Mouse (Mus musculus) mature B cell (primary cell): ENCODE data around the gene Morn4.
"Not testable (repeated sequence)": the region's sequence is repeated elsewhere in the genome, so short reads cannot be mapped to it uniquely, and the experiment has no call there.

Experiments
- in situ Hi-C: fragments of 300-500 bp; cut with MboI; formaldehyde crosslinking; loops from 2 replicates; pipeline ENCODE4 v1.14.3; 2019

The Morn4 gene

DNA sequence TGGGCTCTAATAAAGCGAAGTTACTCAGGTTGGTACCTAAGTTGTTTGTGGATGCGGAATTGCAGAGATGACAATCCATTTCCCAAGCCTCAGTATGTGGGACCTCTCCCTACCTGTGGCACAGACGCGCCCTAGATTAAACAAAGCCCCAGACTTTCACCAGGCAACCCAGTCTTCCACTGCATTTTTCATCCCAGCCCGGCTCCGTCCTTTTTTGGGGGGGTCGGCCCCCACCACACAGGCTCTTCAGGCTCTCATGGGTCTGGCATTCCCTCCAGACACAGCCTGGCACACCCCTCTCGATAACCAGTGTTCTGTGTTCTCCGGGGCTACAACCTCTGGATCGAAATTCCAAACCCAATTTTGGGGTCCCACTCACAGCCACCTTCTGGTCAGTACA is 467 bp downstream of the Morn4 start:
- in situ Hi-C loops: no loop called here

DNA sequence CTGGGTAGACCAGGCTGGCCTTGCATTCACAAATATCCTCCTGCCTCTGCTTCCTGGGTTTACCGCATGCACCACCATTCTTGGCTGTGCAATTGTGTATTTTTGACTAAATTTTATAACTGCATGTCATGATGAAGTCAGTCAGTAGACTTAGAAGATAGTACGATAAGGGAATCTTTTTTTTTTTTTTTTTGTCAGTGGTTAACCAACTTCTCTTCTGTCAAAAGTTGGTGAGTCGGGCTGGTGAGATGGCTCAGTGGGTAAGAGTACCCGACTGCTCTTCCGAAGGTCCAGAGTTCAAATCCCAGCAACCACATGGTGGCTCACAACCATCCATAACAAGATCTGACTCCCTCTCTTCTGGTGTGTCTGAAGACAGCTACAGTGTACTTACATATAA is 4.5 kb downstream of the Morn4 start:
- in situ Hi-C loops: not testable (repeated sequence)

DNA sequence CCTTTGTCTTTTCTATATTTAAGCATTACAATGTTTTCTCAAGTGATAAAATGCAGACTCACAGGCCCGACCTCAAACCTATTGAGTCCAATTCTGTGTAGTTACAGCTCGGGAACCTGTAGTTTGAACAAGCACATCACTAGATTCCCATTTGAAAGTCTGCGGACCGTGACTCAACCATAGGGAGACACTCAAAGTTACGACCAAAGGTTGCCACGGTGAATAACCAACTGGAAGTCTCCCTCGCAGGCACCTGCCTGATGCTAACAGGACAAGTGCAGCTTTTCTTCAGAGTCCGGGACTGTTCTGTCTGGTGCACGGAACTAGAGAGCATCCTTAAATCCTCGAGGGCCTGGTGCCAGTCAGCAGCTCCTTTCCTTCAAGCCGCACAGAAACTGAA is 5.7 kb downstream of the Morn4 start:
- in situ Hi-C loops: no loop called here

DNA sequence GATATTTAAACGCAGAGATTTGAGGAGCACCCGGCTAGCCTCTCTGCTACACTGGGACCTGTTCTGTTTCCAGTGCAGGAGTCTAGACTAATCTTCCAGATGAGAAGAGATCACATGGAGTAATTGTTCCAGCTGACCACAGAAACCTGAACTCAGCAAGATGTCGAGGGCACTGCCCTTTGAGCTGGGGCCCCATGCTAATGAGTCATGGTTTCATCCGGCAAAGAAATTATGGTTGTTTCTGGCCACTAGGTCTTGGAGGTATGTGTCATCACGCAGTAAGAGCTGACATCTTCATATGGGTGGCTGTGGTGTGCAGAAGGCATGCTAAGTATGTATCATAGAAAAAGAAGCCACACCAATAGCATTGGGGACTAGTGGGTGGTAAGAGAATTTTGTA is 6.2 kb downstream of the Morn4 start:
- in situ Hi-C loops: no loop called here

DNA sequence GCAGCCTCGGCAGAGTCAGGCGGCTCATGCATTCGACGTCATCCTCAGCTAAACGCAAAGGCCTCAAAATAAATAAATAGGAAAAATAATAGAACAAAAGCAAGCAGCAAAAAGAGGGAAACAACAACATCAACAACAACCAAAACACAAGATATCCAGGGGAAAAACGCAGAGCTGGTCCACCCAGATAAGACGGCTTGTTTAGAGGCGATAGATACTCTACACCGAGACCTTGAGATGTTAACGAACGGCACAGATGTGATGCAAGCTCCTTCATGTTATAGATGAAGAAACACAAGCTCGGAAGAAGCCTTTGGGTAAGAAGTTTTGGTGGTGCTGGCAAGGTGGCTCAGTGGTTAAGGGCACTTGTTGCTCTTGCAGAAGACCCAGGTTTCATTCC is 7.2 kb downstream of the Morn4 start:
- in situ Hi-C loops: no loop called here

DNA sequence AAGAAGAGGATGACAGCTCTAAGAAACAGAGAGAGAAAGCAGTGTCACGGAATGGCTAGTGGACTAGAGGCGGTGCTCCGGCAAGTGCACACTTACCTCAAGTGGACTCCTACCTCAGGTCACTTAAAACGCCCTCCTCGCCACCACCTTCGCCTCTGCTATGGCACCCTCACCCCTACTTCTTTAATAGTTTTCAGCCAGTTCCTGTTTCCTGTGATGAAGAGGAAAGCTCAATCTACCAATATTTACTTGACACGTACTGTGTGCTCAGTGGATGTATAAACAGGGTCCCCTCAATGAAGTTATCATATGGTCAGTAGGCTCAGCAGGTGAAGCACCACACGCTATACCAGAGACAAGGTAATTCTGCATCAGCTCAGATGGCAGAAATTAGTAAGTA is 7.6 kb downstream of the Morn4 start:
- in situ Hi-C loops: no loop called here

DNA sequence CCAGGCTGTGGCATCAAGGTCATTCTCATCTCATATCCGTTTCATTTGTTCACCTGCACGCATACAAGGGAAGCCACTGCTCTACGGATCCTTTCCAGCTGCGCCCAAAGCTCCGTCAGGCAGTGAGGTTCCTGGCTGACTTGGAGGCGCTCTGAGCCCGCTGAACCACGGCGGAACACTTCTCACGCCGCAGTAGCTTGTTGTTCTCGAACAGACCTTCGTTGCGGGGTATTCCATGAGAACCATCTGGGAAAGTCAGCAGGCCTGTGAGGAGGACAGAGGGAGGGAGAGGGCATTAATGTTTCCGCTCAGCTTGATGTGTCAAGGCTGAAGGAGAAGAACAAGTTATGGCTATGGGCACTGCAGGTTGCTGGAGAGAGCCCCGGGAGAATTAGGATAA is 10.2 kb downstream of the Morn4 start:
- in situ Hi-C loops: no loop called here

DNA sequence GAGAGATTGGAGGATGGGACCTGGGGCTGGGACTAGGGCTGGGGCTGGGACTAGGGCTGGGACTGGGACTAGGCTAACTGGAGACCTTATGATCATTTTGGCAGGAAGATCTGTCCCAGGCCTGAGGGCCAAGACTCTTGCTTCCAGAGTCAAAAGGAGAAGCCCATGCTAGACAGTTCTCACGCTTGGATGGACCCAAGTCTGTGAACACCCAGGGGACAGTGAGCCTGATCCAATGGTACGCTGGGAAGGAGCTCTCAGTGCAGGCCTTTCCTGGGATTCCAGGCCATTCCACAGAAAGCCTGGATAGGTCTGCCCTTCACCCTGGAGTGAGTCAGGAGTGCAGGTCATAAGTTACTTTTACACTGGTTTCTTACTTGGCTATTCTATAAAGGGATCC is 11.1 kb downstream of the Morn4 start:
- in situ Hi-C loops: no loop called here

DNA sequence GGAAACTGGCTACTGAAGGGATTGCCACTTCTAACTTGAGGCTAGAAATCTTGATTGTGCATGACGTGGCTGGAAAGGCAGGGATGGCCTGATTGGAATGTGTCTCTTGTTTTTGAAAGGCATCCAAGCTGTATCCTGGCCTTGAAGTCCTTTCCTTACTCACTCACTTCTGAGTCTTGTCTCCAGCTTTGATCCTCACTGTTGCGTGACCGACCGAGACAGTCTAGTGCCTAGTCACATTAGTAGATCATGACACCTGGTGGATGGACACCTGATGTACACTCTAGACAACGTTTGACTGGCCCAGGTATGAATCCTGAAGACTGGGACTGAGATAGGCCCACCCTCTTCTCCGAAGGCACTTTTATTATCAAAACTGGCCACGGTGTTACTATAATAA is 13.4 kb downstream of the Morn4 start:
- in situ Hi-C loops: no loop called here

DNA sequence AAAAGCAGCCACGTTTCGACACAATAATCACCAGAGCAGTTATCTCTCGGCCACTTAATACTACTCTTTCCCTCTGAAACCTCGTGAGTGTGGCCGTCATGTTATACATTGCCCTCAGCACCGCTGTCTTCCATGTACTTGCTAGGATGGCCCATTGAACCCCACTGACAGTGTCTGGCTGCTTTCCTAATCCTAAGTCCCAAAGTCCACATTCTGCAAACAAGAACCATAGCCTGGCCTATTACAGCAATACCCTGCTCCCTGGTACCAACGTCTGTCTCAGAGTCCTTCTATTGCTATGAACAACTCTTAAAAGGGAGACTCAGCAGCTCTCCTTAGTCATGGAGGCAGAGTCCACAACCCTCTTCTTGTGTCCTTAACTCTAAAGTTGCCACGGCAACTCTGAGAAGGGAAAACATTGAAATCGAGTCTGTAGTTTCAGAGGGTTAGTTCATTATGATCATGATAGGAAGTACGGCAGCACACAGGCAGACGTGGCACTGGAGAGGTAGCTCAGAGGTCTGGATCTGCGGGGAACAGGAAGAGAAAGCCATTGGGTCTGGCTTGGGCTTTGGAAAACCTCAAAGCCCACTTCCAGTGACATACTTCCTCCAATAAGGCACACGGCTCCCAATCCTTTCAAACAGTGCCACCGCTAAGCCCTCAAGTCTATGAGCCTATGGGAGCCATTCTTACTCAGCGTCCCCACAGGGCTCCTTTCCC is 14.1 kb downstream of the Morn4 start:
- in situ Hi-C loops: no loop called here

DNA sequence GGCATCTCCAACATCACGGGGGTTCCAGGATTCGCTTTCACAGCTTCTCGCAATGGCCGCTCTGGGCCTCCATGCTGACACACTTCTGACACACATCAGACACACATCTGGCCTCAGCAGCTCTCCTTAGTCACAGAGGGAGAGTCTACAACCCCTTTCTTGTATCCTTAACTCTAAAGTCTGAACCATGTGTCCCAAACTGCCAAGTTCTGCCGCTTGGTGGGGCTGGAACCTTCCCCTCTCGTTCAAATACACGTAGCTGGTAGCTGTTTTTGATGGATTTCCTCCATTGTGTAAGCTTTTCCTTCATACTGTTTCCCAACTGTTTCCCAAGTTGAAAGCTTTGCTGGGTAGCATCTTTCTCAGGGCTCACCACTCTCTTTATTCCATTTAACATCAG is 14.9 kb downstream of the Morn4 start:
- in situ Hi-C loops: no loop called here

DNA sequence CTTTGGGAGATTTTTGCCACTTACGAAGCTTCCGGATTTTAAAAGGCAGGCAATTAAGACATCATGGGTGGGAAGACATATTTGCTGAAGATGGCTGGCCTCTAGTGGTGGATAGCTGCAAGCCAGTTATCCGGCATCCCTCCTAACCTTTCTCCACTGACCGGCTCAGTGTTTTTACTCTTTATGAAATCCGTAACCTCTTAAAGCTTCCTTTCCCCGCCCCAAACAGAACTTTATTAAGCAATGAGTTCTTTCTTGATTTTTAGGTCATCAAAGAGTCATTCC is 17.0 kb downstream of the Morn4 start:
- in situ Hi-C loops: no loop called here

DNA sequence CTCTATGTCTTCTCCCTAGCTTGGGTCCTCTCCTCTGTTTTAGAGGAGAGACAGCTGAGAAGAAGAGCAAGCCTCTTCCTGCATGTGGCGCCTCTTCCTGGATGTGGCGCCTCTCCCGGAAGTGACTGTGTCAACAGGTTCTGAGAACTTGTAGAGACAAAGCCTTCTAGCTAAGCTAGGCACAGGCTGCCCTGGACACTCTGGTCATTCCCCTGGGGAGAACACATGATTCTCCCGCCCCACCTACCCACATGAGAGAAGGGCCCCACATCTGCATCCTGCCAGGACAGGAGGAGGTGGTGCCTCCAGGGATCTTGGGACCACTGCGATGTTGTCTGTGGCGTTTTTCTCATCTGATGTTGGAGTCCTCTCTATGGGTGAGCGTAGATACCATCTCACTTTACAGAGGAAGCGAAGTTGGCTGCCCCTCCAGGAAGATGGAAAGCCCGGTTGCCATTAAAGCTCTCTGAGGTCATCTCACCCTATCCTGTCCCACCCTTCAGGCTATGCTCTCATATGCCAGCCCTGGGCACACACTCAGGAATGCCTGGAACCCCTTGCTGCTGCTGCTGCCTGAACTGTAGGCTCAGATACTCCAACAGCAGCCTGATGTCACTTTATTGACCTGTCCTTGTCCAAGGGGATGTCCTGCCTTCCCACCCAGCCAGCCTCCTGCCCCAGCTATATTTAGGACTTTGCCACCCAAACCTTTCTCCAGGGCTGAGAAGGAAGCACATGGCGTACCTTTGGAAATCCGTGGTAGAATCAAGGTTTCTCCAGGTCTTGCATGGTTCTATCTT is 17.5 kb downstream of the Morn4 start:
- in situ Hi-C loops: no loop called here

DNA sequence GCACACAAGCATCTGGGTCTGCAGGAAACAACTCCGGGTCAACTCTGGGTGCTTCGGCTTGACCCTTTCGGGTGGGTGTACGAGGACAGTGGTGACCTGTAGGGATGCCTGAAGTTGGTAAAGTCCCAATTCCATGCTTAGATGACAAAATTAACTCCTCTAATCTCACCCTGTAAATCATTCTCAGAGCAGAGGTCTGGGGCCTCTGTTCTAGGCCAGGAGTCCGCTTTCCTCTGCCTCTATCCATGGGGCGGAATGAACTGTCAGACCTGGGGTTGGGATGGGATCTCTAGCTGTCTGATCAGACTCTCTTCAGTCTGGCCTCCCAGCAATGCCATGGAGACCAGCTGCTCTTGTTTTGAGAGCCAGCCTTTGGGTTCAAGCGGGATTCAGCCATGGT is 24.7 kb downstream of the Morn4 start:
- in situ Hi-C loops: no loop called here

DNA sequence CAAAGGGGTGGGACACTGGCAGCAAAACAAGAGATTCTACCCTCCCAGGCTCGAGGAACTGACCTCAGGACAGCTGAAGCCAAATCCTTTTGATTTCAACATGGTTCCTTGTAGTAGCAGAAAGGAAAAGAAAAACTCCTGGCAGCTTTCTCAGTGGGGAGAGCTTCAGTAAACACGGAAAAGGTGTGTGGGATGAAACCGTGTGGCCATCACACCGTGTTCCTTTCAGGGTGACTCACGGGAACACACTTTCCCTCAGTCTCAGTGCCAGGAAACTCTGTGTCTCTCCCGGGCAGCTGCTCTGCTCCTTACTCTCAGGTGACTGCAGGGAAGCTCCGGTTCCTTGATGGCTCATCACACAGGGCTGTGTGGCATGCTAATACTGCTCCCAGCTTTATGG is 27.7 kb downstream of the Morn4 start:
- in situ Hi-C loops: no loop called here

DNA sequence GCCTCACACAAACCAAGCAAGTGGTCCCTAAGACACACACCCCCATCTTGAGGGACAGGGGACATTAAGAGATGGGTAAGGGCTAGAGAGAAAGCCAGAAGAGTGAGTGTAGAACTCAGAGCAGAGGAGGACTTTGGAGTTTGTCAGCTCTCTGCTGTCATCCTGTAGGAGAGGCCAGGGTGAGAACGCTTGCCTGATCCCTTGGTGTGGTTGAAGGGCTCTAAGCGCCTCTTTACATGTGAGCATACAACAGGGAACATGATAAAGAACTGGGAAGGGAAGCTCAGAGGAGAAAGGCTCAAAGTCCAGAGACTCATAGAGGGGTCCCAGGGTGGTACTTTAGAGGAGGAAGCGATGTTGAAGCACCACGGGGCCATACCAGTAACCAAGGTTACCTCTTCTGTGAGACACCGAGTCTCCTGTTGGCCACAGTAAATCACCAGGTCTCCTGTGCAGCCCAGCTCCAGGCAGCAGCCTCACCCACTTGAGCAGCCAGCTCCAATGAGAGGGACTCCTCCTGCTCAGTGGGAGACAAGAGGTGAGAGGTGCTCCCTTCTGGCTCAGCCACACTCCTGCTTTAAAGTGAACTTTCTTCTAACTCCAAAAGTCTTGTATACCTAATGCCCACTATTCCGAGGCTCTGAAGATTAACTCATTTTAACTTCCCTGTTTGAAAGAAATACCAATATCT is 29.3 kb downstream of the Morn4 start:
- in situ Hi-C loops: no loop called here

DNA sequence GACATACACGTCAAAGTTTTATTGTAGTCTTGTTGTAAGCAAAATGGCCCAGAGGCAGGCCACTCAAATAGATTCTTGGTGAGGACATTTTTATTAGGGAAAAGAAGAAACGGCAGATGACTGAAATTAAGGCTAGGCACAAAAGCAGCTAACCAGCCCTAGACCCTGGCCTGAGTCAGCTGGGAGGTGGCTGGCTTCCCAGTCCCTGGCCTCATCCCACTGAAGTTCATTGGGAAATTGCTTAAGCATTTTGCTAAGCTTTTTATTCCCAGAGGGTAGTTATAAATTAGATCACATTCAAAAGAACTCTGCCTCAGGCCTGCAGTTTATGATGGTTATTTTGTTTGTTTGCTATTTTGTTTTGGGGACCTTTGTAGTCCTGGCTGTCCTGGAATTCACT is 30.3 kb downstream of the Morn4 start:
- in situ Hi-C loops: no loop called here

DNA sequence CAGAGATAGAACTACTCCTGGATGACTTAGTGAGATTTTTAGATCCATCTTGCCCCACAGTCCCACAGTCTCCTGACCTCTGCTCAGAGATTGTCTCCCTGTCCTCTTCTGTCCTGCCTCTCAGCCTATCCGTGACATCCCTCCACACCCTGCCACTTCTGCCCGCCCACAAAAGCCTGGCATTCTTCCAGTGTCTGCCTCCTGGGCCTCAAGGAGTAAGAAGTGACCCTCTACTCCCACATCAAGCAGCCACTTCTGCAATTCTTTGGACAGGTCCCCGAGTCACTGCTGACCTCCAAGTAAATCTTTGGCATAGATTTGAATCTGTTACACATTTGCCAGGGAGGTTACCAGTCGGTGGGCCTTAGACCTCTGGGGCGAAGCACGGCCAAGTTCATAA is 31.9 kb downstream of the Morn4 start:
- in situ Hi-C loops: no loop called here

DNA sequence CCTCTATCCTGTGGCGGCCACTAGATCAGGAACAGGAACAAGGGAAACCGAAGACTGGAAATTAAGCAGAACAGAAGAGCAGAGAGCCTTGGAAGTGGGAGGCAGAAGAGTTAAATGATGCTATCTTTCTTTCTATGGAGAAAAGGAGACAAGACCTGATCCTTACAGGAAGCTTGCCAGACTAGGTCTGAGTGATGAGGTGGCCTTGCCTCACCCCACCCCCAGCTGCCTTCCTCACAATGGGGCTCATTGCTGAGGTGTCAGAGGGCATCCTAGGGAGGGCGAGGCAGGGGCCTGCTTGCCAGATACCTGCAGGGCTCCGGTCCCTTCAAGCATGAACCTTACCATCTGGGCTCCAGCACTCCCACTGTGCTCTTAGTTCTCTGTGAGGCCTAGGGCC is 34.2 kb downstream of the Morn4 start, which contains the start of gene 4933411K16Rik:
Gene 4933411K16Rik, plus strand, starts transcription at position 301 of the 400 bp plus-strand sequence.
- in situ Hi-C loops: no loop called here

DNA sequence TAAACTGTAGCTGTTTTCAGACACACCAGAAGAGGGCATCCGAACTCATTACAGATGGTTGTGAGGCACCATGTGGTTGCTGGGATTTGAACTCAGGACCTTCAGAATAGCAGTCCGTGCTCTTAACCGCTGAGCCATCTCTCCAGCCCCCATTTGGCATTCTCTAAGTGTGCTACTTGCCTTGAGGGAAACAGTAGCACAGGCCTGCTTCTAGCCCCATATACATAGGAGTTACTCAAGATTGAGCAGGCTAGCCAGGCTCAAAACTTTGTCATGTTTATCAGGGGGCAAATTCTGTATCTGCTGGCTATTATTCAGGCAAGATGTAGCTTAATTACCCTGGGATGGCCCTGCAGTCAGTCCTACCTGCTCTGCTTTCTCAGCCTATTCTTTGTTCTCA is 34.8 kb downstream of the Morn4 start:
- in situ Hi-C loops: no loop called here

DNA sequence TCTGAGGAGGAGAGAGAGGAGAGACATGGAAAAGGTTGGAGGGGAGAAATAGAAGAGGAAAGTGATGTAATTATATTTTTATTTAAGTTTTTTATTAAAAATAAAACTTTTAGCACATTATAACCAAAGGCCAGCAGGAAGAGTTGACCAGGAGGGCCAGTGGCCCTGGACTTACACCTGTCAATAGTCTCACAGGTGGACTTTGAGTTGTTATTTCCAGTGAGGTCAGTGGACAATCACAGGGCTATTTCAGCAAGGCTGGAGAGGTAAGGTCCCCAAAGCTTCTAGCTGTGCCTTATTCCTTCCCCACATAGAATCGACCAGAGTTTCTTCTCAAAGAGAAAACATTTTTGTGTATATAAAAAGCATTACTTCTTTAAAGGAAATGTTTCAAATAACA is 35.9 kb downstream of the Morn4 start:
- in situ Hi-C loops: no loop called here

DNA sequence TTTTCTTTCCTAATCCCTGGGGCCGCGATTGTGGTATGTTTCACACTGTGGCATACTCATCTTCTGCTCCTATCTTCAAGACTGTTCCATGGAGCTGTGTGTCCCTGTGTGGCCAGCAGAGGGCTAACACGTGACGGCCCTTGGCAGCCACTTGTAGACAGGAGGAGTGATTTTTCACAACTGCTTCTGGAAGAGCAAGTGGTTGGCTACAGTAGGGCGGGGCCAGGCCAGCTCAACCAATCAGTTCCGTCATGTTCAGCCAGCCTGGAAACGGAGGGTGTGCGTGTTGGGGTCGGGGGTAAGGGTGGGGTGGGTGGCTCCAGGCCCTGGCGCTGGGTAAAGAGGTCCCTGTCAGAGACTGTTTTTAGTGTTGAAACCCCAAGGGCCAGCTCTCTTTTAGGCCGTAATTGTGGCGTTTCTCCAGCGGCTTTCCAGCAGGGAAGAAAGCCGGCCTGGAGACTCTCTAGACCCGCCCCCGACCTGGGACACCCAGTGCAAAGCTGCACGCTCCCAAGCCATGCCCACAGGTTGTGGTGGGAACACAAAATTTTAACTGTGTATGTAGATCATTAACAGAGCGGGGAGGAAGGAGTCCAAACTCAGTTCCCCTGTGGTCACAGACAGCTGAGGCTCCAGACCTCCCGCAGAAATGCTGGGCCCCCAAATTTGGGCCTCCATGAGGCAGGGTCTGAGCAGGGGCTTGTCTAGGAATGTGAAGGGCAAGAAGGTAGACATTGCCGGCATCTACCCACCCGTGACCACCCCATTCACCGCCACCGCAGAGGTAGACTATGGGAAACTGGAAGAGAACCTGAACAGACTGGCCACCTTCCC is 40.7 kb downstream of the Morn4 start, which contains the start of gene Hoga1:
Gene Hoga1, plus strand, starts transcription at position 342 of the 834 bp plus-strand sequence.
- in situ Hi-C loops: no loop called here
